Mouse (Mus musculus): ENCODE measurements around the gene Tbc1d2b. TPM values are rescaled to one million over a fixed set of nuclear protein-coding genes. Genes with fewer than 3 reads are reported as not detected.

The Tbc1d2b gene
- polyA plus RNA-seq, 1 experiment from 2014 or later = 8.0 TPM

DNA sequence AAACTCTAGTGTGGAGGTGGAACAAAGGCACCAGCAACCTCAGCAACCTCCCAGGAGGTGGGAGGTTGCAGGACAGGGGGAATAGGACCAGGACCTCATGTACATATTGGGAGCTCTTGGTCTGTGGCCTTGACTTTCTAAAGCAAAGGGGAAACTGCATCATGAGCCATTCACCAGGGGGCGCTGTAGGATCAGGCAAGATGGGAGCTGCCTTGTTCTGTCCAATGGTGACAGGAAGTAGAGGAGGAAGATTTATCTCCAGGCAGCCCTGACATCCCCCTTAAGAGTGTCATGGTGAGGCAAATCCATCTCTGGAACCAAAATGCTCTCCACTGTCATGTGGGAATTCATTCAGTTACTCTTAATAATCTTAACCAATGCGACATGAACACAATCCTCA lies 64.1 kb downstream of the Tbc1d2b start:
- H3K27me3 ChIP-seq (ENCODE audit: poor library complexity, severe bottlenecking) = no peaks in the 10 kb centered on the region
- peaks cover 5% of the 10 kb centered on the region; the same call in 1 of the 2 replicates for H3K4me1 ChIP-seq
- no peak overlapping the region for H3K27ac ChIP-seq
- no peaks in the 10 kb centered on the region for H3K9me3 ChIP-seq
- H3K4me3 ChIP-seq = no peak overlapping the region
- H3K36me3 ChIP-seq (replicated peaks) = peaks cover 45% of the 10 kb centered on the region
- 45% methylated on average over 2 of the region's 2 CpGs for WGBS
- peak; percentile 76 for DNase-seq (ENCODE audit: extremely low spot score, low spot score)

DNA sequence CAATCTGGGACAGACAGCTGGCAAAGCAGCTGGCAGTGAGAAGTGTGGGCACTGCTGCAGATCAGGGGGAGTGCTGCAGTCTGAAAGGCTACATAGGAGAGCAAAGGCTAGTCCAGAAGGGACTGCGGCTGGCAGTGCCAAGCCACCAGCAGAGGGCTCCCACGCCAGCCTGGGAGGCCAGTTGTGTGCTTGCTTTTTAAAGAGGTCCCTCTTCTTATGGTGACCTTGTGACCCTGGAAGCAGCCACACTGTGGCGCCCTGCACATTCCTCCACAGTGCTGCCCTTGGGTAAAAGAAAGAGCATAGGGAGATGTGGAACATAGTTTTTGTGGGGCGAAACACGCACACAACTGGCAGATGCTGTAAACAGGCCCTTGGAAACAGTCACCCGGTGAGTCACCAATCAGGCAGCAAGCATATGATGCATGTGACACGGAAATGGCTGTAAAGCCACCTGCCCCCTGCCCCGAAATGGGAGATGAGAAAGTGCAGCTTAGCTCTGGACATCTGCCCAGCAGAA lies 66.1 kb downstream of the Tbc1d2b start:
- no peak overlapping the region for H3K27ac ChIP-seq
- no peak for DNase-seq (ENCODE audit: extremely low spot score, low spot score)
- peaks cover 59% of the 10 kb centered on the region for H3K36me3 ChIP-seq (replicated peaks)
- WGBS = 71% methylated on average over 8 of the region's 8 CpGs
- no peaks in the 10 kb centered on the region for H3K4me1 ChIP-seq
- no peaks in the 10 kb centered on the region for H3K27me3 ChIP-seq (ENCODE audit: poor library complexity, severe bottlenecking)
- H3K4me3 ChIP-seq = no peak overlapping the region
- no peaks in the 10 kb centered on the region for H3K9me3 ChIP-seq

GRCm38 (mm10) chr9:90203233-90203632 lies 67.4 kb downstream of the Tbc1d2b start:
- DNase-seq (ENCODE audit: extremely low spot score, low spot score) = no peak
- H3K36me3 ChIP-seq (replicated peaks) = peaks cover 66% of the 10 kb centered on the region
- no peak overlapping the region for H3K4me3 ChIP-seq
- H3K27me3 ChIP-seq (ENCODE audit: poor library complexity, severe bottlenecking) = no peaks in the 10 kb centered on the region
- H3K4me1 ChIP-seq = no peaks in the 10 kb centered on the region
- H3K9me3 ChIP-seq = no peaks in the 10 kb centered on the region
- WGBS = 78% methylated on average over 5 of the region's 5 CpGs
- H3K27ac ChIP-seq = no peak overlapping the region

GRCm38 (mm10) chr9:90201541-90201940 lies 69.1 kb downstream of the Tbc1d2b start:
- 70% methylated on average over 4 of the region's 4 CpGs for WGBS
- no peak for DNase-seq (ENCODE audit: extremely low spot score, low spot score)
- no peaks in the 10 kb centered on the region for H3K27me3 ChIP-seq (ENCODE audit: poor library complexity, severe bottlenecking)
- H3K9me3 ChIP-seq = no peaks in the 10 kb centered on the region
- H3K27ac ChIP-seq = no peak overlapping the region
- no peak overlapping the region for H3K4me3 ChIP-seq
- H3K4me1 ChIP-seq = no peaks in the 10 kb centered on the region
- H3K36me3 ChIP-seq (replicated peaks) = peaks cover 82% of the 10 kb centered on the region

- Histone ChIP-seq H3K4me1 (no peaks in the 10 kb centered on the region), H3K27me3 (ENCODE audit: poor library complexity, severe bottlenecking) (no peaks in the 10 kb centered on the region), H3K4me3 (no peak overlapping the region), H3K9me3 (no peaks in the 10 kb centered on the region), H3K36me3 (replicated peaks) (peaks cover 86% of the 10 kb centered on the region), H3K27ac (no peak overlapping the region)
- WGBS = 92% methylated on average over 7 of the region's 7 CpGs
- no peak for DNase-seq (ENCODE audit: extremely low spot score, low spot score)
These were observed 69.5 kb downstream of the Tbc1d2b start for GRCm38 (mm10) chr9:90201096-90201495.

GRCm38 (mm10) chr9:90200501-90200900 lies 70.1 kb downstream of the Tbc1d2b start:
- DNase-seq (ENCODE audit: extremely low spot score, low spot score) = no peak
- no peak overlapping the region for H3K4me3 ChIP-seq
- H3K27me3 ChIP-seq (ENCODE audit: poor library complexity, severe bottlenecking) = no peaks in the 10 kb centered on the region
- no peak overlapping the region for H3K27ac ChIP-seq
- peaks cover 92% of the 10 kb centered on the region for H3K36me3 ChIP-seq (replicated peaks)
- H3K9me3 ChIP-seq = no peaks in the 10 kb centered on the region
- WGBS = 92% methylated on average over 4 of the region's 4 CpGs
- no peaks in the 10 kb centered on the region for H3K4me1 ChIP-seq

GRCm38 (mm10) chr9:90199611-90200010 lies 71.0 kb downstream of the Tbc1d2b start:
- DNase-seq (ENCODE audit: extremely low spot score, low spot score) = no peak
- 95% methylated on average over 18 of the region's 18 CpGs for WGBS
- no peak overlapping the region for H3K27ac ChIP-seq
- peaks cover 94% of the 10 kb centered on the region for H3K36me3 ChIP-seq (replicated peaks)
- H3K4me1 ChIP-seq = no peaks in the 10 kb centered on the region
- no peaks in the 10 kb centered on the region for H3K27me3 ChIP-seq (ENCODE audit: poor library complexity, severe bottlenecking)
- H3K4me3 ChIP-seq = no peak overlapping the region
- H3K9me3 ChIP-seq = no peaks in the 10 kb centered on the region

DNA sequence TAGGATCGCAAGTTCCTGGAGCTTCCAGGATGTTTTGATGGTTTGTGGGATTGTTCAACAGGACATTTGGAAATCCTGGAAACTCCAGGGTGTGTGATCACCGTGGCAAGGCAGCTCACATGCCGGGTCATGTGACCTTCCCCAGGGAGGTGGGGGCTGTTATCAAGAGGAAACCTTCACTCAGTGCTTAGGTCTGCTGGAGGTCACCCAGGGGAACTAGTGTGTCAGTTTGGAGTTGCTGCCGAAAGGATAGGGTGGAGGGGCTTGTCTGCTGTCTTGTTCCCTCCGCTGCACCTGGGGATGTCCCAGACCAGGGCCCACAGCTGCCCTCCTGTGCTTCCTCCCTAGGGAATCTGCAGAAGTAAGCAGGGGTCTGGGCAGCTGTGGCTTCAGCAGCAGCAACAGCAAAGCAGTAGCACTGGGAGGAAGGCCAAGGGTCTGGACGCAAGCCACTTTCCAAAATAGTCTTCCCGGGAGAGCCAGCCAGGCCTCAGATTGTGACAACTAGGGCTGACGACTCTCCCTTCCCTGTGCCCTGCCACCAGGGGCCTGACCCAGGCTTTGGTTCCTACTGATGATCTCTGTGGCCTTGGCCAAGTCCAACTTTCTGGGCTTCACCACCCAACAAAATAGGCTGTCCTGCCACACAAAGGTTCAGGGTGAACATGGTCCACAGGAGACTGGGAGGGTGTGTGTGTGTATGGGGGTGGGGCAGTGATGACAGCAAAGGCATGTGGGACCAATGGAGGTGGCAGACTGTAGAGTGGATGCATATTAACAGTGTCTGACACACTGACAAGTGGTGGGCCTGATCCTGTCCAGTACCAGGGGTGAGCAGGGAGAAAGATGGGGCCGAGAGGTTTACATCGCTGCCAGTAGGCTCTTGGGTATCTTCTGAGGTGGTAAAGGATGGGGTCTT lies 71.8 kb downstream of the Tbc1d2b start:
- Histone ChIP-seq H3K27me3 (ENCODE audit: poor library complexity, severe bottlenecking) (no peaks in the 10 kb centered on the region), H3K27ac (no peak overlapping the region), H3K4me3 (no peak overlapping the region), H3K4me1 (no peaks in the 10 kb centered on the region), H3K36me3 (replicated peaks) (peaks cover 94% of the 10 kb centered on the region), H3K9me3 (no peaks in the 10 kb centered on the region)
- WGBS = 84% methylated on average over 10 of the region's 10 CpGs
- no peak for DNase-seq (ENCODE audit: extremely low spot score, low spot score)

DNA sequence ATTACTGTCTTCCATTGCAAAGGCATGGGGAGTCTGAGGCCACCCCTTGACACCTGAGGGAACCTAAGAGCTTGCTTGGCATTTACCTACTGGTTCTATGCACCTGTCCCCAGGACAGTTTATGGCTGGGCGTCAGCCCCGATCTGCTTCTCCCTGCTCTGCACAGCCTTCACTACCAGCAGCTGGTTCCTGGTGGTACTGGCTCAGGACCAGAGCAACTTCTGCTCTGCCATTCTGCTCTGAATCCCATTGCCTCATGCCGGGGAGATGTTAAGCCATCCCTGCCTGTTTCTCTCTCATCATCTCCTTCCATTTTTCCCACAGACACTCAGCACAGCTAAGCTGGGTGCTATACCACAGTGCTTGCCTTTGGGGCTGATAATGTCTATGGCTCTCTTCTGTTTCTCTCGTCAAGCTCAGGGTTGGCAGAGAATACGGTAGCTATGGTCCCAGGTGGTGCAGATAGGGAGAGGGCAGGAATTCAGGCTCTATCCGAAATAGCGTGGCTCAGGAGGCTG lies 72.7 kb downstream of the Tbc1d2b start:
- Histone ChIP-seq H3K9me3 (no peaks in the 10 kb centered on the region), H3K4me3 (no peak overlapping the region), H3K27me3 (ENCODE audit: poor library complexity, severe bottlenecking) (no peaks in the 10 kb centered on the region), H3K4me1 (no peaks in the 10 kb centered on the region), H3K27ac (no peak overlapping the region), H3K36me3 (replicated peaks) (peaks cover 97% of the 10 kb centered on the region)
- DNase-seq (ENCODE audit: extremely low spot score, low spot score) = no peak
- WGBS = 86% methylated on average over 7 of the region's 7 CpGs

DNA sequence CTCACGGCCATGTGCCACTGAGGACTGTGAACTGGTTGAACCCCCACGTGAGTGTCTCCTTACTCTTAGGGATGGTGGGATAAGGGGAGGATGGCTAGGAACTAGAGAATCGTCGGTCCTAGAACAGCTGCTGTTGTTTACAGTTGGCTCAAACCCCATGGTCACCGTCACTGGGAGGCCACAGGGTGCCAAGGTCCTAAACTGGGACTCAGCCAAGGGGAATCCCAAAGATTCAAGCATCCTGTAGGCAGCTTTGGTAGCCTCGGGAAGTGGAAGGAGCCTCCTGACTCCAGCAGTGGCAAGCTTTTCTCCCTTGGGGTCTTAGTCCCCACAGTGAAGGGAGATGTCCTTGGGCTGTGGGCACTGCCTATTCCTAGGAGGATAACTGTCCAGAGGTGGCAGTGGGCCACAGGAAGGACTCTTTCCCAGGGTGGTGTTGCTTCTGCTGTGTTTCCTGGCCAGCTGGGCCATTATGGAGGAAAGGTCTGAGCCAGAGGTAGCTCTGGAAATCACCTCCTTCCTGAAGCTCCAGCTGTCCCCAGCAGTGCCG lies 73.4 kb downstream of the Tbc1d2b start:
- no peaks in the 10 kb centered on the region for H3K9me3 ChIP-seq
- H3K4me3 ChIP-seq = no peak overlapping the region
- H3K27ac ChIP-seq = no peak overlapping the region
- WGBS = 88% methylated on average over 7 of the region's 7 CpGs
- no peaks in the 10 kb centered on the region for H3K4me1 ChIP-seq
- H3K27me3 ChIP-seq (ENCODE audit: poor library complexity, severe bottlenecking) = no peaks in the 10 kb centered on the region
- DNase-seq (ENCODE audit: extremely low spot score, low spot score) = no peak
- H3K36me3 ChIP-seq (replicated peaks) = peaks cover 97% of the 10 kb centered on the region

GRCm38 (mm10) chr9:90196262-90196661 lies 74.3 kb downstream of the Tbc1d2b start:
- WGBS = 89% methylated on average over 7 of the region's 7 CpGs
- H3K27ac ChIP-seq = no peak overlapping the region
- H3K4me1 ChIP-seq = no peaks in the 10 kb centered on the region
- no peak for DNase-seq (ENCODE audit: extremely low spot score, low spot score)
- H3K27me3 ChIP-seq (ENCODE audit: poor library complexity, severe bottlenecking) = no peaks in the 10 kb centered on the region
- no peaks in the 10 kb centered on the region for H3K9me3 ChIP-seq
- no peak overlapping the region for H3K4me3 ChIP-seq
- peaks cover 97% of the 10 kb centered on the region for H3K36me3 ChIP-seq (replicated peaks)

DNA sequence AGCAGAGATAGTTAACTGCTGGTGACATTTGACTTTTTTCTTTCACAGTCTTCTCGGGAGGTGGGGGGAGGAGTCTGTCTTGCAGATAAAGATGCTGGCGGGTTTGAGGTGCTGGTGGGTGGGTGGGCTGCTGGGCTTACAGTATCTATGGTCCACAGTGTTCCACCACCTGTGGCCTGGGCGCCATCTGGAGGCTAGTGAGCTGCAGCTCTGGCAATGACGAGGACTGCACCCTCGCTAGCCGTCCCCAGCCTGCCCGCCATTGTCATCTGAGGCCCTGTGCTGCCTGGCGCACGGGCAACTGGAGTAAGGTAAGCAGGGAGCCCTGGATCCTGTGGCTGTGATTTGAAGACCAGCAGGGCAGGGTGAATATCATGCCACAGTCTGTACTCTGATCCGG lies 75.6 kb downstream of the Tbc1d2b start:
- no peak overlapping the region for H3K27ac ChIP-seq
- peaks cover 97% of the 10 kb centered on the region for H3K36me3 ChIP-seq (replicated peaks)
- DNase-seq (ENCODE audit: extremely low spot score, low spot score) = no peak
- no peaks in the 10 kb centered on the region for H3K27me3 ChIP-seq (ENCODE audit: poor library complexity, severe bottlenecking)
- no peaks in the 10 kb centered on the region for H3K9me3 ChIP-seq
- no peak overlapping the region for H3K4me3 ChIP-seq
- 77% methylated on average over 10 of the region's 10 CpGs for WGBS
- H3K4me1 ChIP-seq = no peaks in the 10 kb centered on the region

- Histone ChIP-seq H3K36me3 (replicated peaks) (peaks cover 94% of the 10 kb centered on the region), H3K4me1 (no peaks in the 10 kb centered on the region), H3K27me3 (ENCODE audit: poor library complexity, severe bottlenecking) (no peaks in the 10 kb centered on the region), H3K27ac (no peak overlapping the region), H3K9me3 (no peaks in the 10 kb centered on the region), H3K4me3 (no peak overlapping the region)
- DNase-seq (ENCODE audit: extremely low spot score, low spot score) = no peak
- WGBS = 82% methylated on average over 5 of the region's 5 CpGs
These were observed 81.2 kb downstream of the Tbc1d2b start for GRCm38 (mm10) chr9:90189391-90189790.
